Mouse (Mus musculus): ENCODE results near the gene Hyou1. TPM values are rescaled to one million over a fixed set of nuclear protein-coding genes. Genes with fewer than 3 reads are reported as not detected.
"Not testable (repeated sequence)": the region's sequence is repeated elsewhere in the genome, so short reads cannot be mapped to it uniquely, and the experiment has no call there.

Hyou1 gene
- total RNA-seq, 2 experiments from 2014 or later = 97.2 to 121 TPM

- no peak for DNase-seq
Measured at GRCm38 (mm10) chr9:44351396-44351795, 27.9 kb upstream of the Hyou1 start.

DNA sequence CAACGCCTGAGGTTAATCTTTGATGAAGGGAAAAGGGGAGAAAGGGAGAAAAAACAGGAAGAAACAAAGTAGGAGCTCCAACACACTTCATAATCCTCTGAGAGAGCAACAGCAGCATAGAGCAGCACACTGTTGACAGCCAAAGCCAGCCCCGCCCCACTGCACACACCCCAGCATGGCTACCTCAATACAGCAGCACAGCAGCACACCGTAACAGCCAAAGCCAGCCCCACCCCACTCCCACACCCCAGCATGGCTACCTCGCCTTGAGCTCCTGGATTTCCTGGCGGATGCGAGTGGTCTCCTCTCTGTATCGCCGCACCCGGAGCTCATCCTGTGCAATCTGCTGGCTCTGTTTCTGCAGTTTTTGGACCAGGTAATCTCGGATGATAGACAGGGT is 27.0 kb upstream of the Hyou1 start:
- no peak for DNase-seq

DNA sequence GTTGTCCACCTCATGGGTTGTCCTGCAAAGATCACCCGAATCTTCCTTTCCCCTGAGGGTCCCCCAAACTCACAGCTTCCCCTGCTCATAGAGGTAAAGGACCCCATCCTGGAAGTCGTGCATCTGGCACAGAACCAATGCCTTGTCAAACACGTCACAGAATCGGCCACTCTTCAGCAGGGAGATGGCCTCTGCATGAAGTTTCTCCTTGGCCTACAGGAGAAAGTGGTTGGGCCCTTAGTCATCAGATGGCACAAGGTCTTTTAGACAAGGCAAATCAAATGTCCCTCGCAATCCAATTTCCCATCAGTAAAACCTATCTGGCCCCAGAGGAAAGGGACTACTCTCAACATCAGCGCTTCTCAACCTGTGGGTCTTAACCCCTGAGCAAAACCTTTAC is 26.1 kb upstream of the Hyou1 start:
- DNase-seq = peak; percentile 46

- no peak for DNase-seq
Measured at GRCm38 (mm10) chr9:44357207-44357606, 22.1 kb upstream of the Hyou1 start.

GRCm38 (mm10) chr9:44361190-44361917 is 17.9 kb upstream of the Hyou1 start, which contains the start of gene Vps11:
Vps11 (minus strand) TSS chr9:44361670.
- DNase-seq = peak; percentile 97

DNA sequence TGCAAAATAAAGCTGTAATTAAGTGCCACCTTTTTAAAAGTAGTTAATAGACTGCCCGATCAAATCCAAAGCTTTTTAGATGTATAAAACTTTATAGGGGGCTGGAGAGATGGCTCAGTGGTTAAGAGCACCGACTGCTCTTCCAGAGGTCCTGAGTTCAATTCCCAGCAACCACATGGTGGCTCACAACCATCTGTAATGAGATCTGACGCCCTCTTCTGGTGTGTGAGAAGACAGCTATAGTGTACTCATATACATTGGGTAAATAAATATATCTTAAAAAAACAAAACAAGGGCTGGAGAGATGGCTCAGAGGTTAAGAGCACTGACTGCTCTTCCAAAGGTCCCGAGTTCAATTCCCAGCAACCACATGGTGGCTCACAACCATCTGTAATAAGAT is 17.4 kb upstream of the Hyou1 start:
- not testable (repeated sequence) for DNase-seq

DNA sequence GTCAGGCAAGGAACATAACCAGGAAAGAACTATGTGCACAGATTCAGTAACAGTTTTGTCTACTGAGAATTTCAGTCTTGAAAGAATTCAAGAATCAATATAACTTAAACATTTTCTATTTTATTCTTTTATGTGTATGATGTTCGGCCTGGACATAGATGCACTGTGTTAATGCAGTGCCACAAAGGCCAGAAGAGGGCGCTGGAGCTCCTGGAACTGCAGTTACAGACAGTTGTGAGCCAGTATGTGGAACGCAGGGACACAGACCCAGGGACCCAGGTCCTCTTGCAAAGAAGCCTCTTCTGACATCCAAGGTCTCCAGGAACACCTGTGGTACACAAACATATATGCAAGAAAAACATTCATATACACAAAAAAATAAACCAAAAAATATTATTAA is 14.8 kb upstream of the Hyou1 start:
- no peak for DNase-seq

- DNase-seq = no peak
Measured at GRCm38 (mm10) chr9:44373386-44373785, 5.9 kb upstream of the Hyou1 start.

DNA sequence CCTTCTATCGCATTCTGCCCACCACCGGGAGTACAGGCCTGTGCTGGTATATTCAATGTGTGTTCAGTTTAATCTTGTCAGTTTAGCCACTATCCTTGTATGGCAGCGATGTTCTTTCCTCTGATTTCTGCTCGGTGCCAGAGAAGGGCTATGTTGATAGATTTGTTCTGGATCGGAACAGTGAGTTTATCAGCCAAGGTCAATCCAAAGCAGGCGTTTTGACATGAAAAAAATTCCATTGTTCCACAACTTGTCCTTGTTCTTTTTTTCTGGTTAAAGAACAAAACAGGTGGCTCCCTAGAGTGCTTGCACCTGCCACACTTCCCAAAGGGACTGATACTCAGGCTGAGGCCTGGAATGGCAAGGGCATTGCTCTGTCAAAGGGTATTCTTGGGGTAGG is 3.1 kb upstream of the Hyou1 start:
- DNase-seq = no peak

GRCm38 (mm10) chr9:44377335-44377734 is 2.0 kb upstream of the Hyou1 start:
- not testable (repeated sequence) for DNase-seq

- DNase-seq = no peak
Measured at GRCm38 (mm10) chr9:44378153-44378730, 1.0 kb upstream of the Hyou1 start.

DNA sequence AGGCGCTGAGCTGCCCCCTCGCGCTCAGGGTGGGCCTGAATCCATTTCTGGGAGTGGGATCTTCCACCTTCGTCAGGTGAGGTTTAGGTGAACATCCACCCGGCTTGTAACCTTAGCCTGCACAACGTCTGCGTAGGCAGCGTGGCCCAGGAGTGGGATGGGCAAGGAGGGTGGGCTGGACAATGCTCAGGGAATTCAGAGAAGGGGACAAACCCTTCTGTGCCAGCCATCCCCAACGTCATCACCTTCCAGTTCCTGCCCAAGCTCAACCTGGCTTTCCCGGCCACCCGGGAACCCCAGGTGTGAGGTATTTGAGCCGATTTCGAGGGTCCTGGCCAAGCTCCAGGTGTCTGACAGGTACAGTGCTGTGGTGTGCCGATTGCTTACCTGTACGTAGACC is 572 bp downstream of the Hyou1 start:
- no peak for DNase-seq

DNA sequence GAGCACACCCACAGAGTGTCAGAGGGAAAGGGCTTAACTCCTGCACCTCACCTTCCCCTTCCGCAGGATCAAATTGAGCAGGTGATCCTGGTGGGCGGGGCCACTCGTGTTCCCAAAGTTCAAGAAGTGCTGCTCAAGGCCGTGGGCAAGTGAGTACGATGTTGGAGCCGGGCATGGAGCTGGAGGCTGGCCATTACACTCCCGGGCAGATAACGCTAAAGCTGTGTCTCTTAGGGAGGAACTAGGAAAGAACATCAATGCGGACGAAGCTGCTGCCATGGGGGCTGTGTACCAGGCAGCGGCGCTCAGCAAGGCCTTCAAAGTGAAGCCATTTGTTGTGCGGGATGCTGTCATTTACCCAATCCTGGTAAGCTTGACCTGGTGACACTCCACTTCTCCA is 5.3 kb downstream of the Hyou1 start:
- no peak for DNase-seq

GRCm38 (mm10) chr9:44387221-44387620 is 7.9 kb downstream of the Hyou1 start:
- DNase-seq = no peak

- DNase-seq = peak; percentile 61
Measured at GRCm38 (mm10) chr9:44389273-44389672, 10.0 kb downstream of the Hyou1 start.

DNA sequence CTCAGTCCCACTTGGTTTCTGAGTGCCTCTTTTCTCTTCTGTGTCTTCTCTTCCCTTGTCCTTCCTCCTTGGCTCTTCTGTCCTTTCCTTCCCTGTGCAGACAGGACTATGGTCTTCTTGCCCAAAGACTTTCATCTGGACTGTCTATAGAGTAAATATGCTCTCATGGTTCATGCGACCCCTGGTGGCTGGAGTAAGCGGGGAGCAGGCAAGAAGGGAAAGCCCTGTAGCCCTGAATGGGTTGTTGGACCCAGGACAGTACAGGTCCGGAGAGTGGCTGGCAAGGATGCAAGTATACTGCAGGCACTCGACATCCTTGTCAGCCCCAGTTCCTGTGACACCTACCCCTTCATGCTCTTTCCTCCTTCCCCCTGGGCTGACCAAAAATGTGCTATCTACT is 12.2 kb downstream of the Hyou1 start:
- DNase-seq = peak; percentile 86

GRCm38 (mm10) chr9:44396684-44397411 is 17.6 kb downstream of the Hyou1 start, which contains the start of gene Slc37a4:
Slc37a4 (plus strand) TSS chr9:44396852.
- DNase-seq = peak; percentile 97

- DNase-seq = no peak
Measured at GRCm38 (mm10) chr9:44398087-44398486, 18.8 kb downstream of the Hyou1 start.

DNA sequence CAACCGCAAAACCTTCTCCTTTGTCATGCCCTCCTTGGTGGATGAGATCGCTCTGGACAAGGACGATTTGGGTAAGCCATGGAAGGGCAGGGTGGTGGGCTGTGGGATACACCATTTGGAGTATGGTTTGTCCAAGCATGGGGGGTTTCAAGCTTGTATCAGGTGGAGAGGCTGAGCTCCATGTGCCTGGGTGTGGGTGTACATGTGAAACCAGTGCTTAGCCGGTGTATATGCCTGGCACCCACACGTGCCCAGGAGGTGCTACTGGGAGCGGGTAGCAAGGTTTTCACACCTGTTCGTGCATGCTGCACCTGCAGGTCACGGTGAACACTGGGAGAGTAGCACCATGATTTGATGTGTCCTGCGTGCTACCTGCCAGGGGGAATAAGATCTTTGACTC is 19.3 kb downstream of the Hyou1 start:
- no peak for DNase-seq

DNA sequence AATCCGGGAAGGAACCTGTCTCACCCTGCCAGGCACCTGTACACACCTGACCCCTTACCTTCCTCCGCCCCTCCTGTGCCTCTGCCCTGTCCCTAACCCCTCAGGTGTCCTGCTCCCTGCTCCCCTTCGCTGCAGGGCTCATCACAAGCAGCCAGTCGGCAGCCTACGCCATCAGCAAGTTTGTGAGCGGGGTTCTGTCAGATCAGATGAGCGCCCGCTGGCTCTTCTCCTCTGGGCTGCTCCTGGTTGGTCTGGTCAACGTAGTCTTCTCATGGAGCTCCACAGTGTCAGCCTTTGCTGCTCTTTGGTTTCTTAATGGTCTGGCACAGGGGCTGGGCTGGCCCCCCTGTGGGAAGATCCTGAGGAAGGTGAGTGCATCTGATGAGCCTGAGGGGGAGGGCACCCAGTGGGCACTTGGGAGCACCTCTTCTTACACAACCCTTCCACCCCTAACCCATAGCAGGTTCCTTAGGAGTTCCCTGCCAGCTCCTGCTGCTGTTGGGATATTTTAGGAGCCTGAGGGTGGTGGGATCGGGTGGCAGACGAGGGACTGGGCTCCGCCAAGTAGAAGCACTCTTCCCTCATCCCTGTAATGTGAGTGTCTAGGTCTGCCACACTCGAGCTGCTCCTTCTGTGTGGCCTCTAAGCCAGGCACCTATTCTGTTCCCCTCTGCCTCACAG is 20.0 kb downstream of the Hyou1 start:
- no peak for DNase-seq

GRCm38 (mm10) chr9:44399795-44400114 is 20.5 kb downstream of the Hyou1 start:
- no peak for DNase-seq

DNA sequence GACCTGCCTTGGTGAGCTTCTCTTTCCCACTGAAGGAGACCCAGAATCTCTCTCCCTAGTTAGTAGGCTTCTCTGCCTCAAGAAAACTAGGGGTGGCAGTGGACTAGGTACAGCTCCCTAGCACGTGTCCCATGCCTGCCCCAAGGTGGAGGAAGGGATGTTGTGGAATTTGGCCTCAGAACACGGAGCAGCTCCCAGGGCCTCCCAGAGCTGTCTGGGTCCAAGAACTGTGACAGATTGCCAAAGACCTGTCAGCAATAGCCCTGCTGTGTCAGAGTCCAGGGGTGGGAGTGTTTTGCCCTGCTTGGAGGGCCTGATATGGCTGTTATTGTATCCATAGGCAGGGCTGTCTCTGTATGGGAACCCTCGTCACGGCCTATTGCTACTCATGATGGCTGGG is 21.8 kb downstream of the Hyou1 start:
- peak; percentile 37 for DNase-seq

GRCm38 (mm10) chr9:44405011-44405410 is 25.7 kb downstream of the Hyou1 start:
- DNase-seq = no peak
